Mouse (Mus musculus): Measurements from ENCODE around the gene Ankk1. TPM values are rescaled to one million over a fixed set of nuclear protein-coding genes. Genes with fewer than 3 reads are reported as not detected.

The Ankk1 gene
- not detected in 2 replicates for polyA plus RNA-seq (2012; rRNA removed)

- TF ChIP-seq CTCF (IDR thresholded peaks at IDR 0.05; ENCODE audit: extremely low read depth, insufficient read length, insufficient replicate concordance, low read depth, low read length) (no peak), POLR2A (IDR thresholded peaks at IDR 0.05; ENCODE audit: low read depth, low read length) (no peak)
- Histone ChIP-seq H3K36me3 (ENCODE audit: control insufficient read depth, insufficient read depth, low read length) (no peaks in the 10 kb centered on the region), H3K27me3 (ENCODE audit: control insufficient read depth, insufficient read depth, low read length) (no peaks in the 10 kb centered on the region), H3K4me1 (ENCODE audit: control insufficient read depth, insufficient read depth, insufficient read length, low read length) (no peaks in the 10 kb centered on the region), H3K4me3 (ENCODE audit: low read depth, low read length) (no peak within 1 kb of the TSS), H3K27ac (ENCODE audit: insufficient read depth, low read depth, low read length) (no peak within 1 kb of the TSS)
- 63% methylated on average over 7 of the region's 7 CpGs for WGBS
Observed at GRCm38 (mm10) chr9:49426921-49427320, at the start of gene Ankk1. Gene Ankk1, minus strand, starts transcription at chr9:49427021.

DNA sequence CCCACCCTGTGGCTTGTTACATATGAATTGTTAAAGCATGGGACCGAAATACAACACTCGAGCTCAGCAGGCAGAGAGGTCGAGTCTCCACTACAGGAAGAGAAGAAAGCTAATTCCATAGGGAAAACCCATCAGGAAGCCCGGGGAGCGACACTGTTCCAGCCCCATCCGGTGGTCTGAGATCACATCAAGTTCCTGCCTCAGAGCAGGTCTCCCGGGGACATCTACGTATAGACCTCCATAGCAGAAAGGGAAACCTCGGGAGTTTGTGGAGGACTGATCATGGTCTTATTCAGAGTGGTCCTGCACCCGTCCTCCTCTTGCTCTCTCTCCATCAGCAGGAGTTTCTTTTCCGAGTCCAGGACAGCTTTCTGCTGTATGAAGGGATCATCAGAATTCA lies 45.3 kb upstream of the Ankk1 start:
- 71% methylated on average over 11 of the region's 11 CpGs for WGBS

DNA sequence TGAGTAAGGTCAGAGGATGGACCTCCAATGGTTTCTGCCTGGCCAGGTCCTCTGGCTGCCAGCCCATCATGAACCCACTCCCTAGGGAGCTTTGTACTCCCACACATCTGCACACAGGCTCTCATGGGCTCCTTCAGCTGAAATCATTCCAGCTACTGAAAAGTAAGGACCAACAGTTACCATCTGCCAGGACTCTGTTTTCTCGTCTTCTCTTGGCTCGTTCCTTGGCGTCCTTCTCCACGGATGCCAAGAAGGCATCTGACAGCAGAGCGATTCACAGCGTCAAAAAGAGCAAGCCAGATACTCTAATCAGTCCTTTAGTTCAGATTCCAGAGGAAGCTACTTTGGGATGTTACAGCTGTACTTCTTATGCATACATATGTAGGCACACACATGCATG lies 44.1 kb upstream of the Ankk1 start:
- Histone ChIP-seq H3K4me1 (ENCODE audit: control insufficient read depth, insufficient read depth, insufficient read length, low read length) (no peaks in the 10 kb centered on the region), H3K27ac (ENCODE audit: insufficient read depth, low read depth, low read length) (no peak overlapping the region), H3K27me3 (ENCODE audit: control insufficient read depth, insufficient read depth, low read length) (no peaks in the 10 kb centered on the region), H3K4me3 (ENCODE audit: low read depth, low read length) (no peak overlapping the region), H3K36me3 (ENCODE audit: control insufficient read depth, insufficient read depth, low read length) (no peaks in the 10 kb centered on the region)
- 86% methylated on average over 6 of the region's 6 CpGs for WGBS
- TF ChIP-seq POLR2A (IDR thresholded peaks at IDR 0.05; ENCODE audit: low read depth, low read length) (no peak), CTCF (IDR thresholded peaks at IDR 0.05; ENCODE audit: extremely low read depth, insufficient read length, insufficient replicate concordance, low read depth, low read length) (no peak)

More for the DNA sequence above, 45.3 kb upstream of the Ankk1 start:
- Histone ChIP-seq H3K27ac (ENCODE audit: insufficient read depth, low read depth, low read length) (no peak overlapping the region), H3K36me3 (ENCODE audit: control insufficient read depth, insufficient read depth, low read length) (no peaks in the 10 kb centered on the region), H3K4me3 (ENCODE audit: low read depth, low read length) (no peak overlapping the region), H3K4me1 (ENCODE audit: control insufficient read depth, insufficient read depth, insufficient read length, low read length) (no peaks in the 10 kb centered on the region), H3K27me3 (ENCODE audit: control insufficient read depth, insufficient read depth, low read length) (no peaks in the 10 kb centered on the region)
- TF ChIP-seq CTCF (IDR thresholded peaks at IDR 0.05; ENCODE audit: extremely low read depth, insufficient read length, insufficient replicate concordance, low read depth, low read length) (no peak), POLR2A (IDR thresholded peaks at IDR 0.05; ENCODE audit: low read depth, low read length) (no peak)

GRCm38 (mm10) chr9:49470006-49470405 lies 43.2 kb upstream of the Ankk1 start:
- H3K4me1 ChIP-seq (ENCODE audit: control insufficient read depth, insufficient read depth, insufficient read length, low read length): no peaks in the 10 kb centered on the region
- H3K36me3 ChIP-seq (ENCODE audit: control insufficient read depth, insufficient read depth, low read length): no peaks in the 10 kb centered on the region
- no peaks in the 10 kb centered on the region for H3K27me3 ChIP-seq (ENCODE audit: control insufficient read depth, insufficient read depth, low read length)
- no peak overlapping the region for H3K27ac ChIP-seq (ENCODE audit: insufficient read depth, low read depth, low read length)
- 94% methylated on average over 19 of the region's 19 CpGs for WGBS
- no peak overlapping the region for H3K4me3 ChIP-seq (ENCODE audit: low read depth, low read length)
- no peak for TF ChIP-seq CTCF (IDR thresholded peaks at IDR 0.05; ENCODE audit: extremely low read depth, insufficient read length, insufficient replicate concordance, low read depth, low read length)
- no peak for TF ChIP-seq POLR2A (IDR thresholded peaks at IDR 0.05; ENCODE audit: low read depth, low read length)

DNA sequence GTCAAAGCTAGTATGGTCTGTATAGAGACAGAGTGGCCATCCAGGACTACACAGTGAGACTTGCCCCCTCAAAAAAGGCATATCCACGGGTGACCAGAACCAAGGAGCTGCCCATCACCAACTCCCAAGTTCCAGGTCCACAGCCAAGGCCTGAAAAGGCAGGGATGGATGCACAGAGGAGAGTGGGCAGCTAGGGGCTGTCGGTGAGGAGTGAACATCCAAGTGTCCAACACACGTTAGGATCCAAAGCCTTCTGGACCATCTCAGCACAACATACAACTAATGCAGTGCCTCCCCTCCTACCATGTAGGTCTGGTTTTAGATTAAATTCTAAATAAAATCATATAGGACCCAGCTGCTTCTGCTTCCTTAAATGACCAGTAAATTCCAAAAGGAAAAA lies 29.3 kb upstream of the Ankk1 start:
- Histone ChIP-seq H3K27me3 (ENCODE audit: control insufficient read depth, insufficient read depth, low read length) (no peaks in the 10 kb centered on the region), H3K27ac (ENCODE audit: insufficient read depth, low read depth, low read length) (no peak overlapping the region), H3K4me1 (ENCODE audit: control insufficient read depth, insufficient read depth, insufficient read length, low read length) (no peaks in the 10 kb centered on the region), H3K4me3 (ENCODE audit: low read depth, low read length) (no peak overlapping the region), H3K36me3 (ENCODE audit: control insufficient read depth, insufficient read depth, low read length) (no peaks in the 10 kb centered on the region)
- no peak for TF ChIP-seq POLR2A (IDR thresholded peaks at IDR 0.05; ENCODE audit: low read depth, low read length)
- TF ChIP-seq CTCF (IDR thresholded peaks at IDR 0.05; ENCODE audit: extremely low read depth, insufficient read length, insufficient replicate concordance, low read depth, low read length): no peak
- WGBS: 80% methylated on average over 3 of the region's 3 CpGs

GRCm38 (mm10) chr9:49452396-49452795 lies 25.6 kb upstream of the Ankk1 start:
- H3K36me3 ChIP-seq (ENCODE audit: control insufficient read depth, insufficient read depth, low read length): no peaks in the 10 kb centered on the region
- no peak for TF ChIP-seq POLR2A (IDR thresholded peaks at IDR 0.05; ENCODE audit: low read depth, low read length)
- no peak for TF ChIP-seq CTCF (IDR thresholded peaks at IDR 0.05; ENCODE audit: extremely low read depth, insufficient read length, insufficient replicate concordance, low read depth, low read length)
- H3K4me1 ChIP-seq (ENCODE audit: control insufficient read depth, insufficient read depth, insufficient read length, low read length): no peaks in the 10 kb centered on the region
- no peaks in the 10 kb centered on the region for H3K27me3 ChIP-seq (ENCODE audit: control insufficient read depth, insufficient read depth, low read length)
- H3K4me3 ChIP-seq (ENCODE audit: low read depth, low read length): no peak overlapping the region
- 90% methylated on average over 1 of the region's 1 CpGs for WGBS
- no peak overlapping the region for H3K27ac ChIP-seq (ENCODE audit: insufficient read depth, low read depth, low read length)

DNA sequence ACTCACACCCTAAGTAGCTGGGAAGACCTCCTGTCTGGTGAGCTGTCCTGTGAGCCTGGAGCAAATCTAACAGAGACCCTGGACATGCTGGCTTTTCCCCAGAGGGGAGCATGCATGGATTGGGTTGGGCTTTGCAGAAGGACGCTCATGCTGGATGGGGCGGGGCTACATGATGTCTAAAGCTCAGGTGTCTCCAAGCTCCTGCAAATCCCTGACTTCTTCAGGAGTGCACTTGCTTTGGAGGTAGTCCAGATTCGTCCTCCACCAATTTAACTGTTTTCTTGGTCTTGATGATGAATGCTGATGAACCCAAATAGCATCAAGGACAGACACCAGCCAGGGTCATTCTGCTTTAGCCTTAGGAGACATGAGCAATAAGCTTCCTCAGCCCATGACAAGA lies 23.7 kb upstream of the Ankk1 start:
- Histone ChIP-seq H3K27ac (ENCODE audit: insufficient read depth, low read depth, low read length) (no peak overlapping the region), H3K36me3 (ENCODE audit: control insufficient read depth, insufficient read depth, low read length) (no peaks in the 10 kb centered on the region), H3K4me1 (ENCODE audit: control insufficient read depth, insufficient read depth, insufficient read length, low read length) (no peaks in the 10 kb centered on the region), H3K27me3 (ENCODE audit: control insufficient read depth, insufficient read depth, low read length) (no peaks in the 10 kb centered on the region), H3K4me3 (ENCODE audit: low read depth, low read length) (no peak overlapping the region)
- WGBS: 71% methylated on average over 3 of the region's 3 CpGs
- TF ChIP-seq POLR2A (IDR thresholded peaks at IDR 0.05; ENCODE audit: low read depth, low read length): no peak
- TF ChIP-seq CTCF (IDR thresholded peaks at IDR 0.05; ENCODE audit: extremely low read depth, insufficient read length, insufficient replicate concordance, low read depth, low read length): no peak

DNA sequence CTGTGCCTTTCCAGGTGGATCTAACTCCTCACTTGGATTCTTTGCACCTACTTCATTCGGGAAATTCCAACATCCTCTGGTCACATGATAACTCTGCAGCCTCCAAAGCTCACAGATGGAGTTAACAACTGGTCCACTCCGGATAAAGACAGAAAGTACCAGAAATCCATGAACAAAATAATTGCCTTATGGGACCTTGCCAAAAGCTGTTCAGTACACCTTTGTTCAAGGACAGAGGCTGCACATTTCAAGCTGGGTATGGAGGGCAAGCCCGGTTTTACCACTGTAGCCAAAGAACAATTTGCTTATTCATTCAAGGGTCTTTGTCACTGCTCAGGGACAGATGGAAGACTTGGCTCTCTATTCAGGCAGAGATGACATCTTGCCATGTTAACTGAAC lies 15.8 kb upstream of the Ankk1 start:
- H3K27me3 ChIP-seq (ENCODE audit: control insufficient read depth, insufficient read depth, low read length): no peaks in the 10 kb centered on the region
- no peak for TF ChIP-seq POLR2A (IDR thresholded peaks at IDR 0.05; ENCODE audit: low read depth, low read length)
- no peak for TF ChIP-seq CTCF (IDR thresholded peaks at IDR 0.05; ENCODE audit: extremely low read depth, insufficient read length, insufficient replicate concordance, low read depth, low read length)
- H3K27ac ChIP-seq (ENCODE audit: insufficient read depth, low read depth, low read length): no peak overlapping the region
- WGBS: 78% methylated on average over 3 of the region's 3 CpGs
- H3K36me3 ChIP-seq (ENCODE audit: control insufficient read depth, insufficient read depth, low read length): no peaks in the 10 kb centered on the region
- no peak overlapping the region for H3K4me3 ChIP-seq (ENCODE audit: low read depth, low read length)
- no peaks in the 10 kb centered on the region for H3K4me1 ChIP-seq (ENCODE audit: control insufficient read depth, insufficient read depth, insufficient read length, low read length)
